Mouse (Mus musculus): ENCODE results near the gene Tmem211. TPM values are rescaled to one million over a fixed set of nuclear protein-coding genes. Genes with fewer than 3 reads are reported as not detected.

Gene Tmem211
- polyA plus RNA-seq, 2 experiments, result not detected

- Histone ChIP-seq H3K4me1 (replicated peaks; ENCODE audit: control insufficient read depth in 2 of 2, insufficient read depth in 2 of 2, low read length in 1 of 2) (peaks cover 0 to 2% of the 10 kb centered on the region in 2 experiments; a peak in 1 of 4 replicates), H3K9me3 (ENCODE audit: control insufficient read depth, low read length) (no peaks in the 10 kb centered on the region), H3K27ac (no peak overlapping the region), H3K9ac (replicated peaks) (no peak overlapping the region), H3K36me3 (replicated peaks; ENCODE audit: control insufficient read depth, insufficient read depth, low read depth) (no peaks in the 10 kb centered on the region), H3K4me2 (ENCODE audit: low read depth) (peak overlapping the region; percentile 42; the same call in 1 of the 2 replicates), H3K4me3 (ENCODE audit: insufficient read depth in 1 of 2, low read depth in 2 of 2, low read length in 2 of 2) (no peak overlapping the region), H3K27me3 (ENCODE audit: control insufficient read depth, insufficient read depth, low read length) (peaks cover 1% of the 10 kb centered on the region; the same call in 1 of the 2 replicates)
- no peak for ATAC-seq (ENCODE audit: insufficient read depth)
- WGBS (ENCODE audit: insufficient replicate concordance), result 16% methylated on average over 25 of the region's 25 CpGs
- DNase-seq (ENCODE audit: low read depth in 3 of 3, low spot score in 3 of 3), result no peak
- no peak for TF ChIP-seq EP300 (IDR thresholded peaks at IDR 0.05; ENCODE audit: low read depth)
- TF ChIP-seq CTCF (IDR thresholded peaks at IDR 0.05; ENCODE audit: low read depth), result no peak
These were observed 848 bp upstream of the Tmem211 start for GRCm38 (mm10) chr5:113225686-113226435.

GRCm38 (mm10) chr5:113230196-113230595 lies 3.5 kb downstream of the Tmem211 start:
- H3K4me2 ChIP-seq (ENCODE audit: low read depth), result no peak overlapping the region
- no peaks in the 10 kb centered on the region for H3K27me3 ChIP-seq (ENCODE audit: control insufficient read depth, insufficient read depth, low read length)
- WGBS (ENCODE audit: insufficient replicate concordance), result 56% methylated on average over 5 of the region's 5 CpGs
- ATAC-seq (ENCODE audit: insufficient read depth) (no peak), DNase-seq (ENCODE audit: low read depth in 3 of 3, low spot score in 3 of 3) (no peak)
- H3K9ac ChIP-seq (replicated peaks), result no peak overlapping the region
- H3K4me3 ChIP-seq (ENCODE audit: insufficient read depth in 1 of 2, low read depth in 2 of 2, low read length in 2 of 2), result no peak overlapping the region
- TF ChIP-seq EP300 (IDR thresholded peaks at IDR 0.05; ENCODE audit: low read depth) (no peak), CTCF (IDR thresholded peaks at IDR 0.05; ENCODE audit: low read depth) (no peak)
- peaks cover 0 to 2% of the 10 kb centered on the region in 2 experiments; a peak in 1 of 4 replicates for H3K4me1 ChIP-seq (replicated peaks; ENCODE audit: control insufficient read depth in 2 of 2, insufficient read depth in 2 of 2, low read length in 1 of 2)
- H3K9me3 ChIP-seq (ENCODE audit: control insufficient read depth, low read length), result no peaks in the 10 kb centered on the region
- H3K27ac ChIP-seq, result no peak overlapping the region
- no peaks in the 10 kb centered on the region for H3K36me3 ChIP-seq (replicated peaks; ENCODE audit: control insufficient read depth, insufficient read depth, low read depth)

- Histone ChIP-seq H3K9ac (replicated peaks) (no peak overlapping the region), H3K36me3 (replicated peaks; ENCODE audit: control insufficient read depth, insufficient read depth, low read depth) (no peaks in the 10 kb centered on the region), H3K27me3 (ENCODE audit: control insufficient read depth, insufficient read depth, low read length) (no peaks in the 10 kb centered on the region), H3K4me1 (replicated peaks; ENCODE audit: control insufficient read depth in 2 of 2, insufficient read depth in 2 of 2, low read length in 1 of 2) (no peaks in the 10 kb centered on the region), H3K4me3 (ENCODE audit: insufficient read depth in 1 of 2, low read depth in 2 of 2, low read length in 2 of 2) (no peak overlapping the region), H3K9me3 (ENCODE audit: control insufficient read depth, low read length) (no peaks in the 10 kb centered on the region), H3K27ac (no peak overlapping the region), H3K4me2 (ENCODE audit: low read depth) (no peak overlapping the region)
- WGBS (ENCODE audit: insufficient replicate concordance), result 66% methylated on average over 8 of the region's 8 CpGs
- ATAC-seq (ENCODE audit: insufficient read depth), result no peak
- no peak for DNase-seq (ENCODE audit: low read depth in 3 of 3, low spot score in 3 of 3)
- TF ChIP-seq CTCF (IDR thresholded peaks at IDR 0.05; ENCODE audit: low read depth), result no peak
- TF ChIP-seq EP300 (IDR thresholded peaks at IDR 0.05; ENCODE audit: low read depth), result no peak
These were observed 22.7 kb downstream of the Tmem211 start for GRCm38 (mm10) chr5:113249263-113249930.

- no peak for ATAC-seq (ENCODE audit: insufficient read depth)
- no peak overlapping the region for H3K9ac ChIP-seq (replicated peaks)
- no peaks in the 10 kb centered on the region for H3K27me3 ChIP-seq (ENCODE audit: control insufficient read depth, insufficient read depth, low read length)
- no peaks in the 10 kb centered on the region for H3K36me3 ChIP-seq (replicated peaks; ENCODE audit: control insufficient read depth, insufficient read depth, low read depth)
- no peak for DNase-seq (ENCODE audit: low read depth in 3 of 3, low spot score in 3 of 3)
- H3K4me1 ChIP-seq (replicated peaks; ENCODE audit: control insufficient read depth in 2 of 2, insufficient read depth in 2 of 2, low read length in 1 of 2), result no peaks in the 10 kb centered on the region
- H3K4me2 ChIP-seq (ENCODE audit: low read depth), result no peak overlapping the region
- no peak overlapping the region for H3K27ac ChIP-seq
- TF ChIP-seq EP300 (IDR thresholded peaks at IDR 0.05; ENCODE audit: low read depth), result no peak
- TF ChIP-seq CTCF (IDR thresholded peaks at IDR 0.05; ENCODE audit: low read depth), result no peak
- no peak overlapping the region for H3K4me3 ChIP-seq (ENCODE audit: insufficient read depth in 1 of 2, low read depth in 2 of 2, low read length in 2 of 2)
- 72% methylated on average over 11 of the region's 11 CpGs for WGBS (ENCODE audit: insufficient replicate concordance)
- H3K9me3 ChIP-seq (ENCODE audit: control insufficient read depth, low read length), result no peaks in the 10 kb centered on the region
These were observed 24.1 kb downstream of the Tmem211 start for GRCm38 (mm10) chr5:113250806-113251205.

- no peaks in the 10 kb centered on the region for H3K9me3 ChIP-seq (ENCODE audit: control insufficient read depth, low read length)
- H3K9ac ChIP-seq (replicated peaks), result no peak overlapping the region
- TF ChIP-seq EP300 (IDR thresholded peaks at IDR 0.05; ENCODE audit: low read depth) (no peak), CTCF (IDR thresholded peaks at IDR 0.05; ENCODE audit: low read depth) (no peak)
- no peak overlapping the region for H3K4me3 ChIP-seq (ENCODE audit: insufficient read depth in 1 of 2, low read depth in 2 of 2, low read length in 2 of 2)
- no peaks in the 10 kb centered on the region for H3K27me3 ChIP-seq (ENCODE audit: control insufficient read depth, insufficient read depth, low read length)
- no peak overlapping the region for H3K27ac ChIP-seq
- H3K4me2 ChIP-seq (ENCODE audit: low read depth), result no peak overlapping the region
- H3K36me3 ChIP-seq (replicated peaks; ENCODE audit: control insufficient read depth, insufficient read depth, low read depth), result no peaks in the 10 kb centered on the region
- no peaks in the 10 kb centered on the region for H3K4me1 ChIP-seq (replicated peaks; ENCODE audit: control insufficient read depth in 2 of 2, insufficient read depth in 2 of 2, low read length in 1 of 2)
- DNase-seq (ENCODE audit: low read depth in 3 of 3, low spot score in 3 of 3) (no peak), ATAC-seq (ENCODE audit: insufficient read depth) (no peak)
- 65% methylated on average over 8 of the region's 8 CpGs for WGBS (ENCODE audit: insufficient replicate concordance)
These were observed 38.9 kb downstream of the Tmem211 start for GRCm38 (mm10) chr5:113265637-113266036.
